Mouse (Mus musculus): ENCODE data around the gene Ak9. TPM values are rescaled to one million over a fixed set of nuclear protein-coding genes. Genes with fewer than 3 reads are reported as not detected.
"Not testable (repeated sequence)": the region's sequence is repeated elsewhere in the genome, so short reads cannot be mapped to it uniquely, and the experiment has no call there.

Gene Ak9
- total RNA-seq, 2 experiments from 2014 or later: 0.07 TPM; not detected in 1

DNA sequence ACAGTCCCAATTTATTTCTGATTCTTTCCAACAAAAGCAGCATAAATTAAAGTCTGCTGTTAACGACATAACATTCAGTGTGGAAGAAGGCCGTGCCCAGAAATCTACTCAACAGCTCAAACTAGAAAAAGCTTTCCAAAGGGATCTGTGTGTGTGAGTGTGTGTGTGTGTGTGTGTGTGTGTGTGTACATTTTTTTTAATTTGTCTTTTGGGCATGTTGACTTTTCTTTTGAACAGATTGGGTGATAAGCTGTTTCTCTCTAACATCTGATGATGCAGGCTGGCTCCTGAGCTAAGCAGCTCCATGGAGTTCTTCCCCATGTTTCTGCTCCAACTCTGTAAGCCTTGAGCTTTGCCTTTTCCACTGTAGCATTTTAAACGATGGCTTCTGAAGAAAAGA, 12.1 kb downstream of the Ak9 start:
- ATAC-seq (ENCODE audit: poor library complexity, severe bottlenecking): no peak

DNA sequence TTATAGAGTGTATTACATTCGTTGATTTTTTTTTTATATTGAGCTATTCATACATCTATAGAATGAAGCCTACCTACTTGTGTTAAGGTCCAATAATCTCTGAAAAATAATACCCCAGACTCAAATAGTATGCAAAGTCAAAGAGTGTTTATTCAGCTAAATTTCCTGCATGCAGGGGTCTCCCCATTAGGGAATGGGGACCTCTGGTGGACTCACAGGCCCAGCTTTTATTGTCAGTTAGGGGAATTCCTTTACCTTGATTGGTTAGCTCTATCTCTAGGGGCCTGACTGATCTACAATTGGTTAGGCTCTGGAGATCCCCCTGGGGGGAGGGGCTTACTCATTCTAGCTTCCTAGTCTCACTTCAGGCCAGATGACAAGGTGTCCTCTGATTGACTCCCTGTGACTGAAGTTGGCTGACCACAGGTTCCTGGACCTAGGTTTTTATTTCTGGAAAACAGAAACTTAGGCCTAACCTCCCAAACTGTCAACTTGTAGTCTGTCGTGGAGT, 28.8 kb downstream of the Ak9 start:
- no peak for ATAC-seq (ENCODE audit: poor library complexity, severe bottlenecking)

DNA sequence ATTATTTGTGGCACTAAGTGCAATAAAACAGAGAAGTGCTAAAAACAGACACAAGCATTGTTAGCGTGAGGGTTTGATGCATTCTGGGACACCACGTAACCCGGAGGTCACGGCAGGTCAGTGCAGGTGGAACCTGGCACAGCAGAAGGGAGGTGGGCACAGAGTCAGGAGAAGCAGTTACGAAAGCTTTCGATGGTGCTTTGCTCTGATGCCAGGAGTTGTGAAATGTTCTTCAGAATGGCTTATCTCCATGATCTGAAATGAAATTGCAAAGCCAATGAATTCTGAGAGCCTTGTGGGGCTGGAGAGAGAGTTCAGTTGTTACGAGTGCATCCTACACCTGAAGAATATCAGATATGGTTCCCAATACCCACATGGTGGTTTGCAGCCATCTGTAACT, 37.6 kb downstream of the Ak9 start:
- no peak for ATAC-seq (ENCODE audit: poor library complexity, severe bottlenecking)

- no peak for ATAC-seq (ENCODE audit: poor library complexity, severe bottlenecking)
Observed at GRCm38 (mm10) chr10:41365086-41365485, 61.3 kb downstream of the Ak9 start.

DNA sequence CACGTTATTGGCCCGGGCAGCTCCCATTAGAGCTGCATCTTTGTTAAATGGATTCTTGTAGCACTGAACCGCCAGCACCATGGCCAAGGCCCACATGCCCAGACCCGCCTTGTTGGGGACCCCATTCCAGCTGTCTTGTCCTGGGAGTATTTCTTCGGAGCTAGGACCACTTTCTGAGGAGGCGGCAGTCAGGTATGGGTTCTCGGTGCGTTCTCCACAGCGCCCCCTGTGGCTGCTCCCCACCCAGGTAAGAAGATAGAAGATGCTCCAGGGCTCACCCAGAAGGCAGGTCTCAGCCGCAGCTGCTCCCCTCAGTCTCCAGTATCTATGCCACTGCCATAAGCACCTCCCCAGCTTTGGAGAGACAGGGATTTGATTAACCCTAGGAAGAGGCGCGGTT, 76.7 kb downstream of the Ak9 start:
- ATAC-seq (ENCODE audit: poor library complexity, severe bottlenecking): no peak

GRCm38 (mm10) chr10:41385506-41386221, 81.9 kb downstream of the Ak9 start:
- peak; percentile 99 for ATAC-seq (ENCODE audit: poor library complexity, severe bottlenecking)

- ATAC-seq (ENCODE audit: poor library complexity, severe bottlenecking): no peak
Observed at GRCm38 (mm10) chr10:41393555-41393954, 89.8 kb downstream of the Ak9 start.

- no peak for ATAC-seq (ENCODE audit: poor library complexity, severe bottlenecking)
Observed at GRCm38 (mm10) chr10:41401097-41401496, 97.3 kb downstream of the Ak9 start.

DNA sequence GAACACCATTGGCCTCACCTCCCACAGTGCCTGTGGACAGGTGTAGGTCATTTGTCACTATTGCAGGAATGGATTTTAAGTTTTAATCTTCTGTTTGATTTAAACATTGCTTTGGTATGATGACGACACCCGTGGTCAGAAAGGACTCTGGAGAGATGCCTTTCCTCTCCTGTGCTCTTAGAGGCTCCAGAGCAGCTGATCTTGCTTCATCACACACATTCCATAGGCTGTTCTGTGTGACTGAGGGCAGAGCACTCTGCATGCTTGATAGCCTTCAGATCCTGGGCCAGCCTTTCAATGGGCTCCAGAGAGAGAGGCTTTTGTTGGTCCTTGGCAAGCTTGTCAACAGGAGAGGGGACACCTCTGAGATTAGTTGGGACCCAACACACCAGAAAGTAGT, 99.6 kb downstream of the Ak9 start:
- ATAC-seq (ENCODE audit: poor library complexity, severe bottlenecking): no peak

DNA sequence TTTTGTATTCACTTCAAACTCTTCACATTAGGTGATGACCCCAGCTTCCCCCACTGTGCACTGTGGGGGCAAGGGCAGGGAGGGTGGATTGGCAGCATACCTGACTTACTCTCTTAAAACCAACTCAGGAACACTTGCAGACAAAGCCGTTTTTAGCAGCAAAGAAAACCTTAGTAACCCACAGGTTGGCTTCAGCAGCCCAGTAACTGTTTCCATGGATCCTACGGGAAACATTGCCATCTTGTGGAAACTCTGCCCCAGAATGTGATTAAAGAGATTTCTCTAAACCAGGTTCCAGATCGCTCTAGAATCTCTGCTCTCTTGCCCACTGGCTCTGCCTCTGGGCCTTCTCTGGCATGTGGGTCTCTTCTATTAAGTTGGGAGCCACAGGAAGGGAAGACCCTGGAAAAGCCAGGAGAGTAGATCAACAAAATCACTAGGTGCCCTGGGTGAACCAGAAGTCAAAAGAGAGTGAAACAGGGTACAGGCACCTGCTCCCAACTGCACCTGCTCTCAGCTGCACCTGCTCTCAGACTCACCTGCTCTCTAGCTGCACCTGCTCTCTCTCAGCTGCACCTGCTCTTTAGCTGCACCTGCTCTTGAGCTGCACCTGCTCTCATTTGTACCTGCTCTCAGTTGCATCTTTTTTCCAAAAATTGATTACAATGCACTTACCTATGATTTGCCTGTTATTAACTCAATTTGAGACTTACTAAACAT, 100.3 kb downstream of the Ak9 start:
- no peak for ATAC-seq (ENCODE audit: poor library complexity, severe bottlenecking)

- ATAC-seq (ENCODE audit: poor library complexity, severe bottlenecking): not testable (repeated sequence)
Observed at GRCm38 (mm10) chr10:41410176-41410575, 106.4 kb downstream of the Ak9 start.

DNA sequence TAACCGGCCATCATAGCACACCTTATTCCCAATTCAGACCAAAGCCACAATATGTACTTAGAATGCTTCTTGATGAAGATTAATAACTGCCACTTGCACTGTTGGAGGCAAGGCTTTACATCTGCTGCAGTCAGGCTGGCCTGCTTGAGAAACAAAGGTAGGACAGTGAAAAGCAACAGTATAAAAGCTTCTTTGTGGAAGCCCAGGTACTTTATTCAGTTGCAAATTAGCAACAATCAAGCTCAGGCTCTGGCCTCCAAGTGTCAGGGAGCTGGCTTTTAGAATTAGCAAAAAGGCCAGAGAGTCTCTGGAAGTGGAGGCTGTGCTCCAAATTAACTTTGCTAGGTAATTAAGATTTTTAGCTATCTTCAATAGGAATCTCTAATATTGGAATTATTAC, 107.0 kb downstream of the Ak9 start:
- ATAC-seq (ENCODE audit: poor library complexity, severe bottlenecking): not testable (repeated sequence)

GRCm38 (mm10) chr10:41413471-41413870, 109.7 kb downstream of the Ak9 start:
- not testable (repeated sequence) for ATAC-seq (ENCODE audit: poor library complexity, severe bottlenecking)

- not testable (repeated sequence) for ATAC-seq (ENCODE audit: poor library complexity, severe bottlenecking)
Observed at GRCm38 (mm10) chr10:41415368-41415767, 111.6 kb downstream of the Ak9 start.

- ATAC-seq (ENCODE audit: poor library complexity, severe bottlenecking): no peak
Observed at GRCm38 (mm10) chr10:41420496-41421200, 116.9 kb downstream of the Ak9 start.

GRCm38 (mm10) chr10:41423681-41424080, 119.9 kb downstream of the Ak9 start:
- ATAC-seq (ENCODE audit: poor library complexity, severe bottlenecking): no peak

GRCm38 (mm10) chr10:41426368-41426767, 122.6 kb downstream of the Ak9 start:
- no peak for ATAC-seq (ENCODE audit: poor library complexity, severe bottlenecking)

DNA sequence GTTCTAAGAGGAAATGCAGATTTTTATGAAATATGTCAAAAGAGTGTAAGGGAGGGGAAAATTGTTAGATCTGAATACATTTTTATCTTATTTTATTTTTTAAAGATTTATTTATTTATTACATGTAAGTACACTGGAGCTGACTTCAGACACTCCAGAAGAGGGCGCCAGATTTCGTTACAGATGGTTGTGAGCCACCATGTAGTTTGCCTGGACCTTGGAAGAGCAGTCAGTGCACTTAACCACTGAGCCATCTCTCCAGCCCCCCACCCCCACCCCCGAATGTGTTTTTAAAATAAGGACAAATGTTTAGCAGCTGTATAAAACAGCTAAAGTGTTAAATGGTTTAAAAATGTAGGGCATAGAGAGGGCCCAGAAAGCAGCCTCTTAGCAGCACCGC, 130.8 kb downstream of the Ak9 start:
- ATAC-seq (ENCODE audit: poor library complexity, severe bottlenecking): no peak

GRCm38 (mm10) chr10:41435141-41435540, 131.4 kb downstream of the Ak9 start:
- no peak for ATAC-seq (ENCODE audit: poor library complexity, severe bottlenecking)

DNA sequence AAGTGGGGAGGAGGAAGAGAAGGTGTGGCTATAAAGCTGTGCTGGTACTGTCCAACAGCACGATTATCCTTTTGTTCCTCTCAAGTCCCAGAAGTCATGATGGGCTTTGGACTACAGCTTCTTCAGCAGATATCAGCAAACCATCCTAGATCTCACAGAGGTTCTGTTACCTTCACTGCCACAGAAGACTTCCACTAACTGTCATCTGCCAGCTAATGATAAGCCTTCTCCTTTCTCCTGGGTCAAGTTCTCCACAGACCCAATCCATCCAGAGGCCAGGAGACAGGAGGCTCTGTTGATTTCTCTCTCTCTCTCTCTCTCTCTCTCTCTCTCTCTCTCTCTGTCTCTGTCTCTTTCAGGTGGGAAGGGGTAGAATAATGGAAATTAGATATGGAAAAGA, 144.4 kb downstream of the Ak9 start:
- no peak for ATAC-seq (ENCODE audit: poor library complexity, severe bottlenecking)

GRCm38 (mm10) chr10:41449684-41450083, 145.9 kb downstream of the Ak9 start:
- ATAC-seq (ENCODE audit: poor library complexity, severe bottlenecking): peak; percentile 44
